Mouse (Mus musculus) heart, postnatal 25 days (tissue): ENCODE measurements at regions not wholly inside any gene's neighbourhood (a gene's known extent, or its start where the extent isn't known, plus 50 kb on each side); places are given as distances from the start of the nearest gene placed in this dataset.
A peak's percentile ranks its signal among the peaks of the same experiment; 100 is the strongest.

Experiments
- DNase-seq: peaks from one replicate; pipeline ENCODE4 v3.0.0; 2022; ENCODE audit warnings: low spot score
- intact Hi-C: fragments of 180-260 bp; cut with DNase I; formaldehyde crosslinking; loops from one replicate; pipeline ENCODE4 v1.15.1; 2025

- DNase-seq = peak; percentile 7
- intact Hi-C loops = no loop called here
These were observed 149.7 kb downstream of the Etv1 start for GRCm38 (mm10) chr12:38928786-38929351.

GRCm38 (mm10) chr12:38929644-38930043 lies 150.5 kb downstream of the Etv1 start:
- DNase-seq = no peak
- intact Hi-C loops = loop anchor here (10.0 kb wide), 1 partner anchor 155 kb away; the partner anchor contains the start of gene Etv1

GRCm38 (mm10) chr12:38931769-38932168 lies 152.6 kb downstream of the Etv1 start:
- DNase-seq = no peak
- intact Hi-C loops = loop anchor here (10.0 kb wide), 1 partner anchor 157 kb away; the partner anchor contains the start of gene Etv1

GRCm38 (mm10) chr12:38959605-38960004 lies 180.4 kb downstream of the Etv1 start:
- intact Hi-C loops = no loop called here

GRCm38 (mm10) chr12:38962302-38962701 lies 183.1 kb downstream of the Etv1 start:
- intact Hi-C loops = no loop called here
- DNase-seq = no peak

More at GRCm38 (mm10) chr12:38959605-38960004, 180.4 kb downstream of the Etv1 start:
- no peak for DNase-seq

GRCm38 (mm10) chr12:38970347-38970746 lies 191.2 kb downstream of the Etv1 start:
- intact Hi-C loops = no loop called here
- no peak for DNase-seq

GRCm38 (mm10) chr12:38972205-38972604 lies 193.0 kb downstream of the Etv1 start:
- intact Hi-C loops = no loop called here
- DNase-seq = no peak

GRCm38 (mm10) chr12:38975508-38975907 lies 196.3 kb downstream of the Etv1 start:
- DNase-seq = no peak
- intact Hi-C loops = no loop called here

GRCm38 (mm10) chr12:38982423-38982822 lies 203.2 kb downstream of the Etv1 start:
- intact Hi-C loops = no loop called here
- no peak for DNase-seq

- no peak for DNase-seq
- intact Hi-C loops = no loop called here
These were observed 206.7 kb downstream of the Etv1 start for GRCm38 (mm10) chr12:38985909-38986308.

GRCm38 (mm10) chr12:38986346-38986745 lies 207.2 kb downstream of the Etv1 start:
- no peak for DNase-seq
- intact Hi-C loops = no loop called here

GRCm38 (mm10) chr12:38987277-38987676 lies 208.1 kb downstream of the Etv1 start:
- intact Hi-C loops = no loop called here
- no peak for DNase-seq

GRCm38 (mm10) chr12:38987819-38988218 lies 208.6 kb downstream of the Etv1 start:
- intact Hi-C loops = no loop called here
- DNase-seq = no peak

- DNase-seq = no peak
- intact Hi-C loops = no loop called here
These were observed 248.0 kb downstream of the Etv1 start for GRCm38 (mm10) chr12:39027179-39027578.

GRCm38 (mm10) chr12:39027948-39028347 lies 248.8 kb downstream of the Etv1 start:
- DNase-seq = no peak
- intact Hi-C loops = no loop called here

GRCm38 (mm10) chr12:39033982-39034381 lies 254.8 kb downstream of the Etv1 start:
- intact Hi-C loops = no loop called here
- no peak for DNase-seq

- no peak for DNase-seq
- intact Hi-C loops = no loop called here
These were observed 257.4 kb downstream of the Etv1 start for GRCm38 (mm10) chr12:39036466-39037037.

- intact Hi-C loops = no loop called here
- DNase-seq = no peak
These were observed 258.9 kb downstream of the Etv1 start for GRCm38 (mm10) chr12:39038077-39038476.

- no peak for DNase-seq
- intact Hi-C loops = no loop called here
These were observed 259.5 kb downstream of the Etv1 start for GRCm38 (mm10) chr12:39038656-39039055.

- DNase-seq = no peak
- intact Hi-C loops = no loop called here
These were observed 267.9 kb downstream of the Etv1 start for GRCm38 (mm10) chr12:39047126-39047525.

- intact Hi-C loops = no loop called here
- no peak for DNase-seq
These were observed 269.3 kb downstream of the Etv1 start for GRCm38 (mm10) chr12:39048441-39048840.

- intact Hi-C loops = no loop called here
- no peak for DNase-seq
These were observed 269.8 kb downstream of the Etv1 start for GRCm38 (mm10) chr12:39048958-39049357.
